Comparison of ENCODE assay signal across 8 mouse cellular contexts in the genomic region with DNA sequence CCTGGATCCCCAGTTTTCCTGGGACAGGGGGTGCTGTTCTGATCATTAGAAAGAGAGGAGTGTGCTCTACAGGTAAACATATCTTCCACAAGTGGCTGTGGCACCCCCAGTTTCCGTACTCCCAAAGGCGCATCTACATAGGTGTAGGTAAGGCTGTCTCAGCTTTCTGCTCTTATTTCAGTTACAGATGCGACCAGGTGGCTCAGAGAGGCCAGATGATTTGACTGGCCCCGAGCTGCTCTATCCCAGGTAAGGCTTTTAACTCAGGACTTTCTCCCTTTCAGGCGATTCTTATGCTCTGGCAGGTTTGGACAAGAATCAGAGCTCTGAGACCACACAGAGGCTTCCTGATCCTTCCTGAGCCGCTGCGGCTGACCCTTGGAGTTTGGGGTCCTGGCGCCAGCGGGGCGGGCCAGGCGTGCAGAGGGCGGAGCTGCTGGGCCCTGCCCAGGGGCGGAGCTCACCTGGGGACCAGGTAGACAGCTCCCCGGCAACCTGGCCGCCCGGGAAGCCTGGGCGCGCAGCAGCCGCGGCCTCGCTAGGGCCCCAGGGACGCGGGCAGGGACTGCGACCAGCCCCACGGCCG. TPM values are rescaled to one million over a fixed set of nuclear protein-coding genes. Genes with fewer than 3 reads are reported as not detected.
DNase-seq lines count a peak whose midpoint lies in the region; ATAC-seq and TF ChIP-seq lines count a peak whose summit lies in the region.
"Had no signal": no experiment of that assay in that cellular context is flagged by ENCODE, and none has a peak within 500 bp of the region (broad histone marks: within the 10 kb centered on the region; RNA-seq: fewer than 3 reads in every experiment).

A gene (plus strand): TSS at position 461 of the 586 bp plus-strand sequence.

- no peak within 1 kb of the TSS for H3K27ac ChIP-seq in kidney, adult 2 months (ENCODE audit: insufficient read depth, low read depth, low read length)
- no peak within 1 kb of the TSS for H3K27ac ChIP-seq in liver, embryonic 15.5 days (replicated peaks)
- no peak within 1 kb of the TSS for H3K27ac ChIP-seq in midbrain, embryonic 16.5 days (ENCODE audit: low read length)
- H3K27ac ChIP-seq: hindbrain, embryonic 15.5 days had no signal

- WGBS in kidney, adult 2 months, result 5% methylated on average over 26 of the region's 26 CpGs
- 6% methylated on average over 26 of the region's 26 CpGs for WGBS in liver, embryonic 15.5 days (ENCODE audit: insufficient replicate concordance)
- WGBS in midbrain, embryonic 16.5 days, result 5% methylated on average over 26 of the region's 26 CpGs

- H3K9ac ChIP-seq in liver, embryonic 15.5 days, result no peak within 1 kb of the TSS
- H3K9ac ChIP-seq in midbrain, embryonic 16.5 days (ENCODE audit: low read depth, low read length), result no peak within 1 kb of the TSS
- H3K9ac ChIP-seq: hindbrain, embryonic 15.5 days had no signal

- no peaks in the 10 kb centered on the region for H3K27me3 ChIP-seq in kidney, adult 2 months (replicated peaks; ENCODE audit: control insufficient read depth, insufficient read depth, low read length)
- peaks cover 67% of the 10 kb centered on the region for H3K27me3 ChIP-seq in liver, embryonic 15.5 days
- H3K27me3 ChIP-seq in midbrain, embryonic 16.5 days (ENCODE audit: control insufficient read depth, insufficient read depth, low read depth, low read length), result peaks cover 33% of the 10 kb centered on the region

- H3K4me3 ChIP-seq in kidney, adult 2 months (ENCODE audit: insufficient read depth, low read depth, low read length), result no peak within 1 kb of the TSS
- H3K4me3 ChIP-seq in liver, embryonic 15.5 days (replicated peaks), result 0 out of 2 replicates have a peak within 1 kb of the TSS, but pooled peaks have one; percentile 4
- H3K4me3 ChIP-seq in midbrain, embryonic 16.5 days (ENCODE audit: low read depth, low read length), result no peak within 1 kb of the TSS
- H3K4me3 ChIP-seq: hindbrain, embryonic 15.5 days had no signal

- no peaks in the 10 kb centered on the region for H3K36me3 ChIP-seq in kidney, adult 2 months (ENCODE audit: control insufficient read depth, insufficient read depth, low read length)
- H3K36me3 ChIP-seq in liver, embryonic 15.5 days (replicated peaks), result no peaks in the 10 kb centered on the region
- H3K36me3 ChIP-seq in midbrain, embryonic 16.5 days (ENCODE audit: control insufficient read depth, insufficient read depth, low read length), result no peaks in the 10 kb centered on the region
- H3K36me3 ChIP-seq: hindbrain, embryonic 15.5 days had no signal

- DNase-seq in urinary bladder, postnatal 14 days (ENCODE audit: low spot score), result peak; percentile 55
- no peak for DNase-seq in urinary bladder, postnatal 36 days (ENCODE audit: low spot score in 2 of 2)
- DNase-seq in kidney, adult 2 months, result peak; percentile 55
- DNase-seq in ovary, adult 18-20 months (ENCODE audit: low spot score), result no peak
- no peak for DNase-seq in spleen, postnatal 36 days (ENCODE audit: low spot score in 2 of 2)

- no peak for ATAC-seq in liver, embryonic 15.5 days (ENCODE audit: insufficient read depth)
- no peak for ATAC-seq in midbrain, embryonic 16.5 days

- H3K9me3 ChIP-seq in liver, embryonic 15.5 days (replicated peaks), result no peaks in the 10 kb centered on the region
- no peaks in the 10 kb centered on the region for H3K9me3 ChIP-seq in midbrain, embryonic 16.5 days (replicated peaks; ENCODE audit: control insufficient read depth, low read length, poor library complexity, severe bottlenecking)
- H3K9me3 ChIP-seq: hindbrain, embryonic 15.5 days had no signal

- TF ChIP-seq POLR2A in kidney, adult 2 months (IDR thresholded peaks at IDR 0.05; ENCODE audit: low read depth, low read length), result no peak

- no peak for TF ChIP-seq CTCF in kidney, adult 2 months (conservative IDR thresholded peaks at IDR 0.05; ENCODE audit: insufficient read depth, insufficient read length, low read depth, low read length)

- peak within 1 kb of the TSS; percentile 39 for H3K4me2 ChIP-seq in liver, embryonic 15.5 days
- no peak within 1 kb of the TSS for H3K4me2 ChIP-seq in midbrain, embryonic 16.5 days (ENCODE audit: low read length)
- H3K4me2 ChIP-seq: hindbrain, embryonic 15.5 days had no signal

- H3K4me1 ChIP-seq in kidney, adult 2 months (ENCODE audit: control insufficient read depth, insufficient read depth, low read length), result no peaks in the 10 kb centered on the region
- peaks cover 12% of the 10 kb centered on the region for H3K4me1 ChIP-seq in liver, embryonic 15.5 days (replicated peaks)
- H3K4me1 ChIP-seq in midbrain, embryonic 16.5 days (ENCODE audit: control insufficient read depth, insufficient read depth, low read length), result 0 out of 2 replicates have a peak, but pooled peaks cover 3% of the 10 kb centered on the region

RNA-seq across cellular contexts. Expression of the gene that starts here (rescaled TPM):
- polyA plus RNA-seq in kidney, adult 2 months (2012; rRNA removed), result 0.24 and 0.52 TPM in 2 replicates
- 0.09 and 0.12 TPM in 2 replicates for polyA plus RNA-seq in liver, embryonic 15.5 days (2015; fragmentation: Nextera tagmentation; extraction: Ambion mirVana)
- polyA plus RNA-seq in midbrain, embryonic 16.5 days (2015; fragmentation: Nextera tagmentation; extraction: Ambion mirVana), result 0.18 and 0.20 TPM in 2 replicates

Comparison
In these comparisons a context has a peak if more than half of its experiments do, and no peak if none do; other contexts are left out.
1. Peak in DNase-seq in kidney, adult 2 months; RNA of the gene not detected or under 1 TPM.